Mouse (Mus musculus) heart, embryonic 12.5 days (tissue): ENCODE results near the gene Tanc1. TPM values are rescaled to one million over a fixed set of nuclear protein-coding genes. Genes with fewer than 3 reads are reported as not detected.
"Not testable (repeated sequence)": the region's sequence is repeated elsewhere in the genome, so short reads cannot be mapped to it uniquely, and the experiment has no call there.

Source experiments
- ATAC-seq: fragments of 200-750 bp; cut with Nextera tagmentation; 2 replicates; pipeline ENCODE4 v1.8.0; 2017; ENCODE audit warnings: moderate TSS enrichment, moderate library complexity; ENCODE audit not compliant: insufficient number of reproducible peaks, low FRiP score
- H3K27ac ChIP-seq: fragments of 300-500 bp; sonication (generic); 2 replicates; pipeline ENCODE4 v1.5.1; 2016; ENCODE audit warnings: mild to moderate bottlenecking, moderate library complexity; ENCODE audit not compliant: poor library complexity, severe bottlenecking
- H3K27me3 ChIP-seq: fragments of 300-500 bp; sonication (generic); replicated peaks from 2 replicates; pipeline ENCODE4 v1.6.1; 2016; ENCODE audit warnings: mild to moderate bottlenecking, moderate library complexity
- H3K36me3 ChIP-seq: fragments of 300-500 bp; sonication (generic); 2 replicates; pipeline ENCODE4 v1.6.1; 2016; ENCODE audit warnings: mild to moderate bottlenecking, moderate library complexity
- H3K4me1 ChIP-seq: fragments of 300-500 bp; sonication (generic); replicated peaks from 2 replicates; pipeline ENCODE4 v1.6.1; 2016; ENCODE audit warnings: mild to moderate bottlenecking
- H3K4me2 ChIP-seq: fragments of 300-500 bp; sonication (generic); 2 replicates; pipeline ENCODE4 v1.6.1; 2016; ENCODE audit warnings: mild to moderate bottlenecking, moderate library complexity
- H3K4me3 ChIP-seq: fragments of 300-500 bp; sonication (generic); 2 replicates; pipeline ENCODE4 v1.5.1; 2016; ENCODE audit warnings: mild to moderate bottlenecking
- H3K9ac ChIP-seq: fragments of 300-500 bp; sonication (generic); 2 replicates; pipeline ENCODE4 v1.6.1; 2016; ENCODE audit warnings: mild to moderate bottlenecking, moderate library complexity
- H3K9me3 ChIP-seq: fragments of 300-500 bp; sonication (generic); replicated peaks from 2 replicates; pipeline ENCODE4 v1.6.1; 2016; ENCODE audit warnings: mild to moderate bottlenecking, moderate library complexity
- WGBS: fragments of 180-500 bp; shearing (Covaris S2); methylation state at CpG from one replicate; pipeline ENCODE4 v1.1.7; 2016; 5-methylcytosine and 5-hydroxymethylcytosine counted together
- polyA plus RNA-seq: library from polyadenylated mRNA; unstranded; fragments of >200 nt; fragmentation: Nextera tagmentation; extraction: Ambion mirVana; gene quantifications from 2 replicates; pipeline ENCODE4 v1.2.1, GENCODE M21; 2016

Gene Tanc1
- 37.4 and 40.9 TPM in 2 replicates for polyA plus RNA-seq

GRCm38 (mm10) chr2:59611831-59612732 is at the start of gene Tanc1:
Gene Tanc1 (plus strand): TSS chr2:59612042.
- peak within 1 kb of the TSS; percentile 95 for H3K27ac ChIP-seq
- H3K4me2 ChIP-seq, result peak within 1 kb of the TSS; percentile 86
- no peaks in the 10 kb centered on the region for H3K36me3 ChIP-seq
- H3K9me3 ChIP-seq, result no peaks in the 10 kb centered on the region
- H3K27me3 ChIP-seq, result no peaks in the 10 kb centered on the region
- under 1% methylated on average over 96 of the region's 99 CpGs for WGBS
- peak within 1 kb of the TSS; percentile 81 for H3K4me3 ChIP-seq
- H3K4me1 ChIP-seq, result peaks cover 44% of the 10 kb centered on the region
- ATAC-seq, result peak; percentile 91
- H3K9ac ChIP-seq, result peak within 1 kb of the TSS; percentile 92

DNA sequence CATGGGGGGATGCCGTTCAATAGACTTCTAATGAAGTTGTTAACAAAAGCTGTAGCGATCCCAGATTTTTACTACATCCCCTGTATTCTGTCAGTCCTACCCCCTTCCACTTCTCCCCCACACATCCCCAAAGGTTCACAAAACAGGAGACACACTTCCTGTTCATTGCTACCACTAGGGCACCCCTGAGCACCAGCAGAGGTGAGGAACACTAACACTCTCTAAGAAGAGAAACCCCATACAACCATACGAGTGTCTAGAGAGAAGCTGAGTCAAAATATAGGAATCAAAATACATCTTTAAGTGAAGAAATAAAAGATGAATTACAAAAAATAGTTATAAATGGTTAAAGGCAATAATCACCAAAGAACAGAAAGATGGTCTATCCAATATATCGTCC is 49.6 kb upstream of the Tanc1 start:
- H3K4me3 ChIP-seq, result no peak overlapping the region
- H3K27me3 ChIP-seq, result no peaks in the 10 kb centered on the region
- no peak overlapping the region for H3K27ac ChIP-seq
- H3K36me3 ChIP-seq, result no peaks in the 10 kb centered on the region
- WGBS, result 79% methylated on average over 4 of the region's 4 CpGs
- H3K4me1 ChIP-seq, result 0 out of 2 replicates have a peak, but pooled peaks cover 3% of the 10 kb centered on the region
- no peak overlapping the region for H3K9ac ChIP-seq
- H3K4me2 ChIP-seq, result no peak overlapping the region
- H3K9me3 ChIP-seq, result peaks cover 10% of the 10 kb centered on the region; the same call in 1 of the 2 replicates
- ATAC-seq, result no peak

DNA sequence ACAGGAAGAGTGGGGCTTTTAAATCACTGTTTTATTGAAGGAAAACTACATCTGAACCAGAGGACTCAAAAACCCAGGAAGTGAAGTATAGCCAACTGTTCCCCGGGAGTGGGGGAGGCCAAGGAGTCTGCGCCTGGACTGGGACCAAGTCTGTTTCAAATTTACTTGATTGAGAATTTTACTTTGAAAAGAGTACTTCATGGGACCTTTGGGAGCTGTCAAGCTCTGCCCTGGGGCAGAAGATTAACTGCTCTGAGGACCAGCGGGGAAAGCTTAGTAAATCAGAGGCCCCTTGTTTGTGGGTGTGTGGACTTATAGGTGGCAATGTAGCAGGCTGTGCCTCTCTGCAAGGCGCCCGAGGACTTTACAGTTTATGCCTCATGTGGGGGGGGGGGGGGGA is 49.1 kb upstream of the Tanc1 start:
- Histone ChIP-seq H3K9me3 (peaks cover 11% of the 10 kb centered on the region; the same call in 1 of the 2 replicates), H3K4me3 (no peak overlapping the region), H3K9ac (no peak overlapping the region), H3K27ac (no peak overlapping the region), H3K27me3 (no peaks in the 10 kb centered on the region), H3K36me3 (no peaks in the 10 kb centered on the region), H3K4me2 (no peak overlapping the region), H3K4me1 (0 out of 2 replicates have a peak, but pooled peaks cover 3% of the 10 kb centered on the region)
- no peak for ATAC-seq
- WGBS, result 55% methylated on average over 5 of the region's 5 CpGs

- H3K27me3 ChIP-seq, H3K4me3 ChIP-seq, H3K9ac ChIP-seq, ATAC-seq, H3K27ac ChIP-seq, H3K36me3 ChIP-seq, H3K4me2 ChIP-seq, H3K4me1 ChIP-seq: not testable (repeated sequence)
- H3K9me3 ChIP-seq, result peaks cover 16% of the 10 kb centered on the region
- 96% methylated on average over 3 of the region's 10 CpGs for WGBS
Observed at GRCm38 (mm10) chr2:59564029-59564611, 47.7 kb upstream of the Tanc1 start.

DNA sequence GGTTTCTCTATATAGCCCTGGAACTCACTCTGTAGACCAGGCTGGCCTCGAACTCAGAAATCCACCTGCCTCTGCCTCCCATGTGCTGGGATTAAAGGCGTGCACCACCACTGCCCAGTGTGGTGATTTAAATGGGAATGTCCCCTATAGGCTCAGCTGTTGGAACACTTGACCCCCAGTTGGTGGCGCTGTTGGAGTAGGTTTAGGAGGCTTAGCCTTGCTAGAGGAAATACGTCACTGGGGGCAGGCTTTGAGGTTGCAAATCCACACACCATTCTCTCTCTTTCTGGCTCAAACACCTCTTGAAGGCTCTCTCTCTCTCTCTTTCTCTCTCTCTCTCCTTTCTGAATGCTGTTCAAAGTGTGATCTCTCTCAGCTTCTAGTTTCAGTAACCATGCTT is 46.9 kb upstream of the Tanc1 start:
- ATAC-seq, result no peak
- Histone ChIP-seq H3K9ac (no peak overlapping the region), H3K4me2 (no peak overlapping the region), H3K4me3 (no peak overlapping the region), H3K27ac (no peak overlapping the region), H3K9me3 (peaks cover 23% of the 10 kb centered on the region), H3K36me3 (no peaks in the 10 kb centered on the region), H3K4me1 (0 out of 2 replicates have a peak, but pooled peaks cover 3% of the 10 kb centered on the region), H3K27me3 (no peaks in the 10 kb centered on the region)
- 70% methylated on average over 4 of the region's 4 CpGs for WGBS

DNA sequence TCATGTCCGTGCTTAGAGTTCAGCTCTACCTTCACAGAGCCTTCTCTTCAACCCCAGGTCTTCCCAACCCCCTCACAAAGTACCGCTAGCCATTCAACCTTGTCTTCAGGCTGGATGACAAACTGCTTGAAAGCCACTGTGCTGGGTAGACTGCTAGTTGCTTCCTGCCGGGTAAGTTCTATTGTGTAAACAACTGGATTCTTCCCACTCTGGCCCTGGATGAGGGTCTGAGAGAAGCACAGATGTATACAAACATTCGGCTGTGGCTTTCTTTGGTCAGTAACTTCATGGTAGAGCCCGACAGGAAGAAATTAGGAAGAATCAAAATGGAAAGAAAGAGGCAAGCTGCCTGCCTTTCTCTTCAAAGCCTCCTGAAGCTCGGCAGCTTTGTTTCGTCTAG is 30.9 kb upstream of the Tanc1 start:
- WGBS, result 40% methylated on average over 7 of the region's 7 CpGs
- H3K27me3 ChIP-seq, result no peaks in the 10 kb centered on the region

GRCm38 (mm10) chr2:59583961-59584360 is 27.9 kb upstream of the Tanc1 start:
- WGBS, result 82% methylated on average over 6 of the region's 6 CpGs
- H3K27me3 ChIP-seq, result no peaks in the 10 kb centered on the region
- no peak for ATAC-seq

More for the DNA sequence above, 30.9 kb upstream of the Tanc1 start:
- H3K36me3 ChIP-seq, result no peaks in the 10 kb centered on the region
- no peaks in the 10 kb centered on the region; the same call in 1 of the 2 replicates for H3K9me3 ChIP-seq
- no peak overlapping the region for H3K9ac ChIP-seq
- ATAC-seq, result no peak
- no peak overlapping the region for H3K27ac ChIP-seq
- H3K4me3 ChIP-seq, result no peak overlapping the region
- 0 out of 2 replicates have a peak, but pooled peaks cover 5% of the 10 kb centered on the region for H3K4me1 ChIP-seq
- H3K4me2 ChIP-seq, result no peak overlapping the region

DNA sequence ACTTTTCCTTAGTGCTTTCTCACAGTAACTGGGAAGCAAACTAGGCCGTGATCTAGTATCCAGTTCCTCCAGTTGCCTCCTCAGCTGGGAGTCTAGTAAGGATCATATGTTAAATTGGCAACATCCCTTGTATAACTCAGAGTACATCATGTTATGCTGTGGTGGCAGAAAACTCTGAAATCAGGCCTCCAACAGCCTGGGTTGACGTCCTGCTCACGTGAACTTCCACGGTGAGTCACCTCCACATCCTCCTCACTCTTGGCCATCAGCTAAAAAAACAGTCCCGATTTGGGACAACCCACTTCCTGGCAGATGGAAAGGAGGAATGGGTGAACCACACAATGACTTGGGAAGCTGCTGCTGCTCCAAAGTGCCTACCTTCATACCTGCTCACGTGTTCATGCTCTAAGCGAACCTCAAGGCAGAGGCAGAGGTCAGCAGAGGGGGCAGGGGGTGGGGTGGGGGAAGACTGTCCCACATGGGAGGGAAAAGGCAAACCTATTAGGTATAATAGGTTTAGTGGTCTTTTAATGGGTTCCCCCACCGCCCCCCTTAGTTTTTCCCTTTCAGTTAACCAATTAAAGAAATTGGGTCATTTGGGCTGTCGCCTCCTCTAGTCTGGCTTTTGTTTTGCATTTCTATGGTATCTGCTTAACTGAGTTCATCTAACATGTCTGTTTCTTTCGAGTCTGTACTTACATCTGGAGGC is 24.3 kb upstream of the Tanc1 start:
- H3K4me2 ChIP-seq, result no peak overlapping the region
- H3K9me3 ChIP-seq, result no peaks in the 10 kb centered on the region; the same call in 1 of the 2 replicates
- ATAC-seq, result no peak
- no peak overlapping the region for H3K27ac ChIP-seq
- H3K4me3 ChIP-seq, result no peak overlapping the region
- no peaks in the 10 kb centered on the region for H3K36me3 ChIP-seq
- no peak overlapping the region for H3K9ac ChIP-seq
- no peaks in the 10 kb centered on the region for H3K27me3 ChIP-seq
- H3K4me1 ChIP-seq, result 0 out of 2 replicates have a peak, but pooled peaks cover 3% of the 10 kb centered on the region
- 72% methylated on average over 10 of the region's 10 CpGs for WGBS

More at GRCm38 (mm10) chr2:59583961-59584360, 27.9 kb upstream of the Tanc1 start:
- Histone ChIP-seq H3K4me3 (no peak overlapping the region), H3K27ac (no peak overlapping the region), H3K4me1 (0 out of 2 replicates have a peak, but pooled peaks cover 5% of the 10 kb centered on the region), H3K9ac (no peak overlapping the region), H3K36me3 (no peaks in the 10 kb centered on the region), H3K4me2 (no peak overlapping the region), H3K9me3 (no peaks in the 10 kb centered on the region; the same call in 1 of the 2 replicates)

DNA sequence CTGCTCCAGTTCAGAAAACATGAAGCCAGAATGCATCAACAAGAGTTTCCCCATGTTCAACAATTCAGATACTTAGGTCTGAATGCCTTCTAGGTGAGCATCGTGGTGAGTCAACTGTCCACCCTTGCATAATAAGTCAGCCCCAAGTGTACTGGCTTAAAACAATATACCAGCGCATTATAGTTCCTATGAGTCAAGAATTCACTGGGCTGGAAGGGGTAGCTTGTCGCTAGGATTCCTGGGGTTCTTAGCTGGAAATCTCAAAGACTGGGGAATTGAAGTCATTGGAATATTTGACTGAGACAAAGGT is 23.8 kb upstream of the Tanc1 start:
- Histone ChIP-seq H3K27ac (no peak overlapping the region), H3K4me1 (no peaks in the 10 kb centered on the region), H3K4me3 (no peak overlapping the region), H3K4me2 (no peak overlapping the region), H3K27me3 (no peaks in the 10 kb centered on the region), H3K36me3 (no peaks in the 10 kb centered on the region), H3K9me3 (no peaks in the 10 kb centered on the region; the same call in 1 of the 2 replicates), H3K9ac (no peak overlapping the region)
- WGBS, result 74% methylated on average over 3 of the region's 3 CpGs
- ATAC-seq, result no peak

GRCm38 (mm10) chr2:59593341-59593902 is 18.4 kb upstream of the Tanc1 start:
- Histone ChIP-seq H3K4me2 (no peak overlapping the region), H3K4me1 (0 out of 2 replicates have a peak, but pooled peaks cover 4% of the 10 kb centered on the region), H3K9ac (no peak overlapping the region), H3K9me3 (no peaks in the 10 kb centered on the region), H3K4me3 (no peak overlapping the region), H3K36me3 (no peaks in the 10 kb centered on the region), H3K27ac (no peak overlapping the region), H3K27me3 (no peaks in the 10 kb centered on the region)
- WGBS, result 66% methylated on average over 7 of the region's 7 CpGs
- ATAC-seq, result no peak
